Mouse (Mus musculus): Measurements from ENCODE around the gene Agr3. TPM values are rescaled to one million over a fixed set of nuclear protein-coding genes. Genes with fewer than 3 reads are reported as not detected.

Agr3 gene
- total RNA-seq (2014; rRNA removed) = not detected in 2 replicates
- not detected in 2 replicates for polyA plus RNA-seq (2015; fragmentation: Nextera tagmentation; extraction: Ambion mirVana)

- Histone ChIP-seq H3K4me2 (ENCODE audit: low read depth, low read length, poor library complexity, severe bottlenecking) (no peak within 1 kb of the TSS), H3K9ac (replicated peaks; ENCODE audit: low read length, poor library complexity, severe bottlenecking) (no peak within 1 kb of the TSS), H3K9me3 (ENCODE audit: low read length) (no peaks in the 10 kb centered on the region), H3K4me1 (ENCODE audit: insufficient read depth, low read length) (no peaks in the 10 kb centered on the region), H3K4me3 (ENCODE audit: low read depth, low read length) (no peak within 1 kb of the TSS), H3K36me3 (ENCODE audit: insufficient read depth, low read length) (no peaks in the 10 kb centered on the region), H3K27me3 (ENCODE audit: insufficient read depth, low read length) (no peaks in the 10 kb centered on the region), H3K27ac (ENCODE audit: low read depth, low read length) (no peak within 1 kb of the TSS)
- DNase-seq (ENCODE audit: low spot score) (no peak), ATAC-seq (ENCODE audit: low FRiP score) (no peak)
- TF ChIP-seq CTCF (IDR thresholded peaks at IDR 0.05) = no peak
- 82% methylated on average over 9 of the region's 9 CpGs for WGBS
Observed at GRCm38 (mm10) chr12:35925402-35925801, at the start of gene Agr3. TSS of gene Agr3 (plus strand) at chr12:35925620.

GRCm38 (mm10) chr12:35884892-35885558 is 40.4 kb upstream of the Agr3 start:
- ATAC-seq (ENCODE audit: low FRiP score) = no peak
- H3K36me3 ChIP-seq (ENCODE audit: insufficient read depth, low read length) = no peaks in the 10 kb centered on the region
- no peak overlapping the region for H3K9ac ChIP-seq (replicated peaks; ENCODE audit: low read length, poor library complexity, severe bottlenecking)
- 65% methylated on average over 9 of the region's 9 CpGs for WGBS
- H3K27me3 ChIP-seq (ENCODE audit: insufficient read depth, low read length) = no peaks in the 10 kb centered on the region
- H3K27ac ChIP-seq (ENCODE audit: low read depth, low read length) = no peak overlapping the region
- DNase-seq (ENCODE audit: low spot score) = peak; percentile 40
- H3K4me3 ChIP-seq (ENCODE audit: low read depth, low read length) = no peak overlapping the region
- H3K9me3 ChIP-seq (ENCODE audit: low read length) = no peaks in the 10 kb centered on the region
- TF ChIP-seq CTCF (IDR thresholded peaks at IDR 0.05) = peak; percentile 67
- H3K4me2 ChIP-seq (ENCODE audit: low read depth, low read length, poor library complexity, severe bottlenecking) = no peak overlapping the region
- no peaks in the 10 kb centered on the region for H3K4me1 ChIP-seq (ENCODE audit: insufficient read depth, low read length)

GRCm38 (mm10) chr12:35889383-35889782 is 36.0 kb upstream of the Agr3 start:
- no peaks in the 10 kb centered on the region for H3K4me1 ChIP-seq (ENCODE audit: insufficient read depth, low read length)
- no peak for TF ChIP-seq CTCF (IDR thresholded peaks at IDR 0.05)
- ATAC-seq (ENCODE audit: low FRiP score) (no peak), DNase-seq (ENCODE audit: low spot score) (no peak)
- no peak overlapping the region for H3K4me2 ChIP-seq (ENCODE audit: low read depth, low read length, poor library complexity, severe bottlenecking)
- H3K9ac ChIP-seq (replicated peaks; ENCODE audit: low read length, poor library complexity, severe bottlenecking) = no peak overlapping the region
- H3K36me3 ChIP-seq (ENCODE audit: insufficient read depth, low read length) = no peaks in the 10 kb centered on the region
- H3K27ac ChIP-seq (ENCODE audit: low read depth, low read length) = no peak overlapping the region
- no peak overlapping the region for H3K4me3 ChIP-seq (ENCODE audit: low read depth, low read length)
- WGBS = 83% methylated on average over 2 of the region's 2 CpGs
- no peaks in the 10 kb centered on the region for H3K9me3 ChIP-seq (ENCODE audit: low read length)
- no peaks in the 10 kb centered on the region for H3K27me3 ChIP-seq (ENCODE audit: insufficient read depth, low read length)

DNA sequence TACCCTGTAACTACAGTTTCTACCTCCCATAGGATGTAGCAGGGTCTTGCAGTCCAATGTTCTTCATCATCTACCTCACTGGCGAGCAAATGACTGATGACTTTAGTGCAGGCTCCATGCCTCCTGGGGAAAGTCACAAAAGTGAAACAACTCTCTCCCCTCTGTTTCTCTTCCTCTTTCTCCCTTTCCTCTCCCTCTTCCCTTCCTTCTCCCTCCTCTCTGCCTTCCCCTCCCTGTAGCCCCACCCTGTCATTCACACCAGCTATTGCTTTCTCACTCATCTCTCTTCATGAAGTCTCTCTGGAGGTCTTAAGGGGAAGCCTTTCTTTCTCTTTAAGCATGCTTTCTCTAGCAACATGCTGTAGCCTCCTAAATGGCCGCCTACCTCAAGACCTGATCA is 34.7 kb upstream of the Agr3 start:
- no peak for DNase-seq (ENCODE audit: low spot score)
- 86% methylated on average over 2 of the region's 2 CpGs for WGBS
- Histone ChIP-seq H3K4me2 (ENCODE audit: low read depth, low read length, poor library complexity, severe bottlenecking) (no peak overlapping the region), H3K27ac (ENCODE audit: low read depth, low read length) (no peak overlapping the region), H3K4me3 (ENCODE audit: low read depth, low read length) (no peak overlapping the region), H3K9ac (replicated peaks; ENCODE audit: low read length, poor library complexity, severe bottlenecking) (no peak overlapping the region), H3K9me3 (ENCODE audit: low read length) (no peaks in the 10 kb centered on the region), H3K36me3 (ENCODE audit: insufficient read depth, low read length) (no peaks in the 10 kb centered on the region), H3K27me3 (ENCODE audit: insufficient read depth, low read length) (no peaks in the 10 kb centered on the region), H3K4me1 (ENCODE audit: insufficient read depth, low read length) (no peaks in the 10 kb centered on the region)
- ATAC-seq (ENCODE audit: low FRiP score) = no peak
- no peak for TF ChIP-seq CTCF (IDR thresholded peaks at IDR 0.05)

DNA sequence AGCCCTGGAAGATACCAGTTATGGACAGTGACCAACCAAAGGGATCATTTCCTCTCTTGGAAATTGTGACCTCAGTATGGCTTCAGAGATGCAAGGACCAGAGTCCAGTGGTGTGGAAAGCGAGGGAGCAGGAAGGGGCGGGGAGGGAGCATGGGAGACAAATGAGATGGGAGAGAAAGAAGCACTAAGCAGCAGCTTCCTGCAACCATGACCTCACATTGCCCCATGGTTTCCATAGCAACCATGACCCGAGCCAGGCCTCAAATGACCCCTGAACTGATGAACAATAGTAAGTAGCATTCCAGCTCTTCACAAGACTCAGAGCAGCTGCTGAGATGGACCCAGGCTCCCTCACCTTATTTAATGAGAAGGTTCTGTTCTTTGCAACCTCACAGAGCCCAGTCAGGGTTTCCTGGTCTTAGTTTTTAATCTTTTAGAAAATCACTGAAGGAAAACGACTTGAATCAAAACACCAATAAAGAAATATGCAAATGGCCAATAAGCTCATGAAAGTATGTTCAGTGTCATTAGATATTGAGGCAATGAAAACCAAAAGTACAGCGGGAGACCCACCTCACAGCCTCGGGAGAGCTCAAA is 31.0 kb upstream of the Agr3 start:
- no peak; the same call in 1 of the 2 replicates for ATAC-seq (ENCODE audit: low FRiP score)
- Histone ChIP-seq H3K4me1 (ENCODE audit: insufficient read depth, low read length) (no peaks in the 10 kb centered on the region), H3K9ac (replicated peaks; ENCODE audit: low read length, poor library complexity, severe bottlenecking) (no peak overlapping the region), H3K9me3 (ENCODE audit: low read length) (no peaks in the 10 kb centered on the region), H3K27me3 (ENCODE audit: insufficient read depth, low read length) (no peaks in the 10 kb centered on the region), H3K36me3 (ENCODE audit: insufficient read depth, low read length) (no peaks in the 10 kb centered on the region), H3K4me3 (ENCODE audit: low read depth, low read length) (no peak overlapping the region), H3K4me2 (ENCODE audit: low read depth, low read length, poor library complexity, severe bottlenecking) (no peak overlapping the region), H3K27ac (ENCODE audit: low read depth, low read length) (no peak overlapping the region)
- DNase-seq (ENCODE audit: low spot score) = no peak
- 22% methylated on average over 6 of the region's 6 CpGs for WGBS
- TF ChIP-seq CTCF (IDR thresholded peaks at IDR 0.05) = no peak
